Mouse (Mus musculus) bone marrow macrophage, adult 2 months (primary cell): Measurements from ENCODE around the gene Rassf1. TPM values are rescaled to one million over a fixed set of nuclear protein-coding genes. Genes with fewer than 3 reads are reported as not detected.

ENCODE experiments used
- H3K27ac ChIP-seq: 2 replicates; pipeline ENCODE4 v1.5.1; 2012; ENCODE audit warnings: low read depth, low read length; ENCODE audit not compliant: insufficient read depth
- H3K4me1 ChIP-seq: 2 replicates; pipeline ENCODE4 v1.6.1; 2012; ENCODE audit warnings: low read length; ENCODE audit not compliant: control insufficient read depth, insufficient read depth
- H3K4me3 ChIP-seq: 2 replicates; pipeline ENCODE4 v1.5.1; 2012; ENCODE audit warnings: mild to moderate bottlenecking, low read length, moderate library complexity; ENCODE audit not compliant: insufficient read depth
- CTCF ChIP-seq: IDR thresholded peaks from 2 replicates; pipeline ENCODE4 v1.5.1; 2012; ENCODE audit warnings: low read depth, mild to moderate bottlenecking, low read length, moderate library complexity
- POLR2A ChIP-seq: IDR thresholded peaks from 2 replicates; pipeline ENCODE4 v1.6.1; 2012; ENCODE audit warnings: mild to moderate bottlenecking, low read depth, low read length, borderline replicate concordance
- polyA plus RNA-seq: library from polyadenylated mRNA; stranded (reverse); fragments of >200 nt; gene quantifications from 2 replicates; pipeline ENCODE4 v1.2.4, GENCODE M21; 2012; ENCODE audit not compliant: missing spikeins, insufficient read depth, insufficient read length

The Rassf1 gene
- polyA plus RNA-seq, 1 experiment, result 46.2 TPM

GRCm38 (mm10) chr9:107602068-107602648 lies 50.8 kb downstream of the Rassf1 start:
- Histone ChIP-seq H3K27ac (no peak overlapping the region), H3K4me1 (peaks cover 11% of the 10 kb centered on the region), H3K4me3 (no peak overlapping the region)
- TF ChIP-seq CTCF (peak; percentile 76), POLR2A (no peak)

GRCm38 (mm10) chr9:107603251-107603650 lies 51.9 kb downstream of the Rassf1 start:
- peaks cover 3% of the 10 kb centered on the region for H3K4me1 ChIP-seq
- no peak overlapping the region for H3K4me3 ChIP-seq
- TF ChIP-seq POLR2A (no peak), CTCF (no peak)
- H3K27ac ChIP-seq, result no peak overlapping the region

- peaks cover 3% of the 10 kb centered on the region for H3K4me1 ChIP-seq
Observed at GRCm38 (mm10) chr9:107605041-107605661, 53.8 kb downstream of the Rassf1 start.

GRCm38 (mm10) chr9:107606591-107606990 lies 55.2 kb downstream of the Rassf1 start:
- Histone ChIP-seq H3K4me1 (peaks cover 17% of the 10 kb centered on the region), H3K4me3 (no peak overlapping the region), H3K27ac (no peak overlapping the region)
- no peak for TF ChIP-seq CTCF
- no peak for TF ChIP-seq POLR2A

More at GRCm38 (mm10) chr9:107605041-107605661, 53.8 kb downstream of the Rassf1 start:
- Histone ChIP-seq H3K27ac (no peak overlapping the region), H3K4me3 (no peak overlapping the region)
- no peak for TF ChIP-seq CTCF
- TF ChIP-seq POLR2A, result no peak

- H3K27ac ChIP-seq, result no peak overlapping the region
- TF ChIP-seq POLR2A (no peak), CTCF (no peak)
- no peak overlapping the region for H3K4me3 ChIP-seq
- peaks cover 21% of the 10 kb centered on the region for H3K4me1 ChIP-seq
Observed at GRCm38 (mm10) chr9:107607036-107607435, 55.7 kb downstream of the Rassf1 start.

GRCm38 (mm10) chr9:107607653-107608245 lies 56.4 kb downstream of the Rassf1 start:
- H3K4me3 ChIP-seq, result no peak overlapping the region
- TF ChIP-seq CTCF, result no peak
- no peak for TF ChIP-seq POLR2A
- peaks cover 21% of the 10 kb centered on the region for H3K4me1 ChIP-seq
- no peak overlapping the region for H3K27ac ChIP-seq

- H3K4me3 ChIP-seq, result no peak within 1 kb of the TSS
- no peak within 1 kb of the TSS for H3K27ac ChIP-seq
- H3K4me1 ChIP-seq, result peaks cover 25% of the 10 kb centered on the region
- TF ChIP-seq POLR2A, result no peak
- no peak for TF ChIP-seq CTCF
Observed at GRCm38 (mm10) chr9:107608741-107609432, 57.5 kb downstream of the Rassf1 start, which contains the start of gene Sema3b. Gene Sema3b (minus strand): TSS chr9:107609229.

GRCm38 (mm10) chr9:107609433-107609830 lies 58.1 kb downstream of the Rassf1 start:
- TF ChIP-seq CTCF, result no peak
- TF ChIP-seq POLR2A, result no peak
- peaks cover 25% of the 10 kb centered on the region for H3K4me1 ChIP-seq

GRCm38 (mm10) chr9:107611456-107612190 lies 60.3 kb downstream of the Rassf1 start:
- peak overlapping the region; percentile 47 for H3K4me3 ChIP-seq
- peak overlapping the region; percentile 90 for H3K27ac ChIP-seq
- TF ChIP-seq CTCF, result no peak
- TF ChIP-seq POLR2A, result no peak
- H3K4me1 ChIP-seq, result peaks cover 25% of the 10 kb centered on the region

More at GRCm38 (mm10) chr9:107609433-107609830, 58.1 kb downstream of the Rassf1 start:
- H3K4me3 ChIP-seq, result no peak overlapping the region
- no peak overlapping the region for H3K27ac ChIP-seq

Other genes with a start within 250 kb of the Rassf1 start
- gene Hemk1, start 213.2 kb upstream of the Rassf1 start, polyA plus RNA-seq, result 14.1 and 15.3 TPM in 2 replicates
- not detected in 2 replicates for gene 6430571L13Rik, start 211.0 kb upstream of the Rassf1 start, polyA plus RNA-seq
- not detected in 2 replicates for gene Cacna2d2, start 151.9 kb upstream of the Rassf1 start, polyA plus RNA-seq
- gene Tmem115, start 17.6 kb upstream of the Rassf1 start, polyA plus RNA-seq, result 19.0 and 20.9 TPM in 2 replicates
- gene Cyb561d2, start 9.4 kb upstream of the Rassf1 start, polyA plus RNA-seq, result 18.9 and 30.6 TPM in 2 replicates
- 19.9 and 22.5 TPM in 2 replicates for gene Nprl2, start 9.3 kb upstream of the Rassf1 start, polyA plus RNA-seq
- 0.66 TPM in 1 of 2 replicates, not detected in the other for gene Zmynd10, start 4.3 kb upstream of the Rassf1 start, polyA plus RNA-seq
- 23.0 and 23.6 TPM in 2 replicates for gene Tusc2, start 11.7 kb downstream of the Rassf1 start, polyA plus RNA-seq
- 8.8 and 10.3 TPM in 2 replicates for gene Hyal2, start 16.4 kb downstream of the Rassf1 start, polyA plus RNA-seq
- 2.3 and 4.7 TPM in 2 replicates for gene Hyal1, start 25.4 kb downstream of the Rassf1 start, polyA plus RNA-seq
- gene Naa80, start 27.3 kb downstream of the Rassf1 start, polyA plus RNA-seq, result 16.9 and 21.1 TPM in 2 replicates
- 0.29 and 0.59 TPM in 2 replicates for gene Hyal3, start 29.3 kb downstream of the Rassf1 start, polyA plus RNA-seq
- gene Ifrd2, start 36.1 kb downstream of the Rassf1 start, polyA plus RNA-seq, result 8.2 and 8.6 TPM in 2 replicates
- not detected in 2 replicates for gene Sema3b, start 57.7 kb downstream of the Rassf1 start, polyA plus RNA-seq
- 994 and 1,017 TPM in 2 replicates for gene Gnai2, start 83.8 kb downstream of the Rassf1 start, polyA plus RNA-seq
- not detected in 2 replicates for gene Slc38a3, start 118.0 kb downstream of the Rassf1 start, polyA plus RNA-seq
- not detected in 2 replicates for gene Gnat1, start 128.2 kb downstream of the Rassf1 start, polyA plus RNA-seq
- not detected in 2 replicates for gene Sema3f, start 158.9 kb downstream of the Rassf1 start, polyA plus RNA-seq
- gene Rbm5, start 219.4 kb downstream of the Rassf1 start, polyA plus RNA-seq, result 177 and 178 TPM in 2 replicates